Mouse (Mus musculus) urinary bladder, postnatal 36 days (tissue): ENCODE measurements around the gene Nectin2.
"Not testable (repeated sequence)": the region's sequence is repeated elsewhere in the genome, so short reads cannot be mapped to it uniquely, and the experiment has no call there.

Experiments
- DNase-seq, 2 experiments: peaks; one replicate each; pipeline ENCODE4 v3.0.0; 2022; ENCODE audit warnings: low spot score in 2 of 2, mixed read lengths in 1 of 2

The Nectin2 gene

GRCm38 (mm10) chr7:19750217-19751069, at the start of gene Nectin2:
Nectin2 (minus strand) TSS chr7:19750483.
- peak; percentile 88 to 90 for DNase-seq

GRCm38 (mm10) chr7:19796697-19797588, 46.7 kb upstream of the Nectin2 start, which contains the start of gene Cblc:
Cblc (minus strand) TSS chr7:19796809.
- DNase-seq: peak; percentile 89 to 91

- DNase-seq: no peak
Observed at GRCm38 (mm10) chr7:19796254-19796653, 46.0 kb upstream of the Nectin2 start.

GRCm38 (mm10) chr7:19795236-19795635, 45.0 kb upstream of the Nectin2 start:
- no peak for DNase-seq

- no peak for DNase-seq
Observed at GRCm38 (mm10) chr7:19792701-19793630, 42.7 kb upstream of the Nectin2 start.

GRCm38 (mm10) chr7:19791504-19791903, 41.2 kb upstream of the Nectin2 start:
- not testable (repeated sequence) for DNase-seq

- DNase-seq: peak; percentile 87 to 91
Observed at GRCm38 (mm10) chr7:19789904-19790347, 39.6 kb upstream of the Nectin2 start.

GRCm38 (mm10) chr7:19785874-19786458, 35.7 kb upstream of the Nectin2 start:
- no peak for DNase-seq

- no peak for DNase-seq
Observed at GRCm38 (mm10) chr7:19784764-19785535, 34.7 kb upstream of the Nectin2 start.

- DNase-seq: no peak
Observed at GRCm38 (mm10) chr7:19783630-19784029, 33.3 kb upstream of the Nectin2 start.

GRCm38 (mm10) chr7:19782645-19783044, 32.4 kb upstream of the Nectin2 start:
- no peak for DNase-seq

GRCm38 (mm10) chr7:19781741-19782140, 31.5 kb upstream of the Nectin2 start:
- DNase-seq: no peak

GRCm38 (mm10) chr7:19779903-19780302, 29.6 kb upstream of the Nectin2 start:
- no peak for DNase-seq

- no peak for DNase-seq
Observed at GRCm38 (mm10) chr7:19778645-19779044, 28.4 kb upstream of the Nectin2 start.

- no peak for DNase-seq
Observed at GRCm38 (mm10) chr7:19777049-19777723, 26.9 kb upstream of the Nectin2 start.

- DNase-seq: no peak
Observed at GRCm38 (mm10) chr7:19771682-19772081, 21.4 kb upstream of the Nectin2 start.

GRCm38 (mm10) chr7:19770984-19771391, 20.7 kb upstream of the Nectin2 start, which contains the start of gene Bcam:
Bcam (minus strand) TSS chr7:19771016.
- no peak for DNase-seq

- peak; percentile 84 to 85 for DNase-seq
Observed at GRCm38 (mm10) chr7:19770375-19770754, 20.1 kb upstream of the Nectin2 start.
